Mouse (Mus musculus) intestine, embryonic 14.5 days (tissue): ENCODE data around the gene Itga1. TPM values are rescaled to one million over a fixed set of nuclear protein-coding genes. Genes with fewer than 3 reads are reported as not detected.

Source experiments
- ATAC-seq: fragments of 200-750 bp; cut with Nextera tagmentation; replicated peaks from 2 replicates; pipeline ENCODE4 v1.8.0; 2017; ENCODE audit warnings: low read depth, moderate number of reproducible peaks, moderate TSS enrichment, moderate library complexity; ENCODE audit not compliant: low FRiP score, low TSS enrichment
- DNase-seq: peaks from one replicate; pipeline ENCODE4 v3.0.0-alpha.2; 2018; ENCODE audit warnings: low spot score
- H3K27ac ChIP-seq: fragments of 300-500 bp; sonication (generic); 2 replicates; pipeline ENCODE4 v1.5.1; 2014; ENCODE audit warnings: low read depth, mild to moderate bottlenecking, control low read depth
- H3K27me3 ChIP-seq: fragments of 300-500 bp; sonication (generic); replicated peaks from 2 replicates; pipeline ENCODE4 v1.6.1; 2014; ENCODE audit warnings: low read length, control low read depth; ENCODE audit not compliant: control insufficient read depth, insufficient read depth
- H3K36me3 ChIP-seq: fragments of 300-500 bp; sonication (generic); 2 replicates; pipeline ENCODE4 v1.6.1; 2014; ENCODE audit warnings: low read length, control low read depth; ENCODE audit not compliant: control insufficient read depth, insufficient read depth
- H3K4me1 ChIP-seq: fragments of 300-500 bp; sonication (generic); replicated peaks from 2 replicates; pipeline ENCODE4 v1.6.1; 2014; ENCODE audit warnings: low read length, control low read depth, mixed read lengths; ENCODE audit not compliant: control insufficient read depth, insufficient read depth
- H3K4me2 ChIP-seq: fragments of 300-500 bp; sonication (generic); 2 replicates; pipeline ENCODE4 v1.6.1; 2014; ENCODE audit warnings: low read length
- H3K4me3 ChIP-seq: fragments of 300-500 bp; sonication (generic); 2 replicates; pipeline ENCODE4 v1.5.1; 2014; ENCODE audit warnings: low read depth, low read length, control low read depth, mixed read lengths
- H3K9ac ChIP-seq: fragments of 300-500 bp; sonication (generic); 2 replicates; pipeline ENCODE4 v1.6.1; 2014; ENCODE audit warnings: mild to moderate bottlenecking, low read length
- H3K9me3 ChIP-seq: fragments of 300-500 bp; sonication (generic); 2 replicates; pipeline ENCODE4 v1.6.1; 2016; ENCODE audit warnings: low read length, control low read depth; ENCODE audit not compliant: control insufficient read depth
- WGBS: fragments of 180-500 bp; shearing (Covaris S2); extraction: QIAGEN DNeasy Blood & Tissue Kit; methylation state at CpG from one replicate; pipeline ENCODE4 v1.1.7; 2014; 5-methylcytosine and 5-hydroxymethylcytosine counted together
- polyA plus RNA-seq: library from polyadenylated mRNA; unstranded; fragments of >200 nt; fragmentation: Nextera tagmentation; extraction: Ambion mirVana; gene quantifications from 2 replicates; pipeline ENCODE4 v1.2.1, GENCODE M21; 2014

Gene Itga1
- polyA plus RNA-seq, 1 experiment from 2014 or later = 23.3 TPM

DNA sequence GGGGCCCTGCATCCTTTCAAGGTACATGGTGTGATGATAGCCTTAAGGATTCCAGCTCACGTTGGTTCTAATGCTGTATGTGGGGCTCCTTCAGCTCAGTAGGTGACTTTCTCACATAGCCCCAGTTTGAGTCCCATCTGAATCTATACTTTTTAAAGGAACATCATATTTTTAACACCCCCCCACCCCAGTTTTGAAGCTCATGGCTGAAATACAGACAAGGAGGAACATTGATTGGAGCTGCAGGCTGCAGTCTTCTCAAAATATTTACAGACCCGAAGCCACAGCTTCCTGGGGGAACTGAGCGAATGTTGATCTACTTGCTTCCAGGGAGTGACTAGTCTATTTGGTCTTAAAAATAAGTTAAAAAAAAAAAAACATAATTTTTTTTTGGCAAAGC, 98.9 kb downstream of the Itga1 start:
- Histone ChIP-seq H3K4me2 (no peak overlapping the region), H3K4me3 (no peak overlapping the region), H3K9ac (no peak overlapping the region), H3K9me3 (no peaks in the 10 kb centered on the region), H3K27me3 (no peaks in the 10 kb centered on the region), H3K27ac (no peak overlapping the region), H3K4me1 (no peaks in the 10 kb centered on the region), H3K36me3 (no peaks in the 10 kb centered on the region)
- DNase-seq (no peak), ATAC-seq (no peak)
- 76% methylated on average over 3 of the region's 3 CpGs for WGBS

DNA sequence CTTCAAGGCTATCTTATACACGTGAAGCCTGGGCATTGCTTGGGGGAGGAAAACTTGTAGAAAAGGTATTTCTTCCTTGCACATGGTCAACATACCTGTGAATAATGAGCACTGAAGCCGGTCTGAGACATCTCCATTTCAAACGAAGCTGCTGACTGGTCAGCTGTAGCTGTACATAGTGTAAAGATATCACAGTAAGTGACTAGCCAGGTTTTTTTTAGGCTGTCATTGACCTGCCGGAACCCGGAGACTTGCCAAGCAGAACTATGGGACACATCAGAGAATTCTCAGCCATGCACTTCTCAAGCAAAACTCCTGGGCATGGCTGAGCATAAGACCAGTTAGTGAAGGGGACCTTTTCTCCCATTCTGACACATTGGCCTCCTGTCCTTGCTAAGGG, 99.6 kb downstream of the Itga1 start:
- no peaks in the 10 kb centered on the region for H3K9me3 ChIP-seq
- H3K27ac ChIP-seq = no peak overlapping the region
- no peaks in the 10 kb centered on the region for H3K4me1 ChIP-seq
- no peaks in the 10 kb centered on the region for H3K27me3 ChIP-seq
- no peak overlapping the region for H3K9ac ChIP-seq
- no peak for ATAC-seq
- DNase-seq = no peak
- H3K4me2 ChIP-seq = no peak overlapping the region
- no peak overlapping the region for H3K4me3 ChIP-seq
- no peaks in the 10 kb centered on the region for H3K36me3 ChIP-seq
- 87% methylated on average over 5 of the region's 5 CpGs for WGBS

DNA sequence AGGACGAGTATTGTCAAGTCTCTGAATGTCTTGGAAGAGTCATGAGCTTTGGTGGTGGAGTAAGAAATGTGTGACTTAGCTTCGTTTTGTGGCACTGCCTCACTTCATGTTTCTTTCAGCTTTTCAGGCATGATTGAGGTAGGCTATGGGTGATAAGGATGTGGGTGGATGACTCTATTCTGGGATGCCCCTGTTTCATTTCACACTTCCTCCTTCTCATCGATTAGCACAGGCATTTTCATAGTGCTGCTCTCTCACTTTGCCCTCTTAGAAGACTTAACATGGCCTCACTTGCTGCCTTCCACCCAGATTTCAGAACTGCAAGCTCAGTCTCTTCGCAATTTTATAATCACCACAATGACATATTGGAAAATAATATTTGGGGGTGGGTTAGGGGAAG, 102.2 kb downstream of the Itga1 start:
- no peaks in the 10 kb centered on the region for H3K9me3 ChIP-seq
- no peaks in the 10 kb centered on the region for H3K36me3 ChIP-seq
- no peak for ATAC-seq
- 81% methylated on average over 4 of the region's 4 CpGs for WGBS
- H3K9ac ChIP-seq = no peak overlapping the region
- H3K4me3 ChIP-seq = no peak overlapping the region
- H3K4me1 ChIP-seq = no peaks in the 10 kb centered on the region
- no peak for DNase-seq
- H3K27me3 ChIP-seq = no peaks in the 10 kb centered on the region
- no peak overlapping the region for H3K27ac ChIP-seq
- H3K4me2 ChIP-seq = no peak overlapping the region

DNA sequence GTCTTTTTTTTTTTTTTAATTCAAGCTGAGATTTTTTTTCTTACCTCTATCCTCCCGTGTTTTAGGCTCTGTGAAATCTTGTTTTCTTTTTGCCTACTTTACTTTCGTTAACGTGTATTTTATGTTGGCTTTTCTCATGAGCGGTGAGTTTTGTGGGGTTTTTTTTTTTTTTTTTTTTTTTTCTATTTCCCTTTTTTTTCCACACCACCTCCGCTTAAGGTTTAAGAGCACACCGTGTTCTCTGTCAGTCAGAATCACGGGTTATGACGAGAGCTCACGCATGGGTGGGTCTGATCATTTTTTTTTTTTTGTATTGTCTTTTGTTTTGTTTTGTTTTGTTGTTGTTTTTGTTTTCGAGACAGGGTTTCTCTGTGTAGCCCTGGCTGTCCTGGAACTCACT, 103.7 kb downstream of the Itga1 start:
- ATAC-seq = no peak
- H3K27ac ChIP-seq = no peak overlapping the region

DNA sequence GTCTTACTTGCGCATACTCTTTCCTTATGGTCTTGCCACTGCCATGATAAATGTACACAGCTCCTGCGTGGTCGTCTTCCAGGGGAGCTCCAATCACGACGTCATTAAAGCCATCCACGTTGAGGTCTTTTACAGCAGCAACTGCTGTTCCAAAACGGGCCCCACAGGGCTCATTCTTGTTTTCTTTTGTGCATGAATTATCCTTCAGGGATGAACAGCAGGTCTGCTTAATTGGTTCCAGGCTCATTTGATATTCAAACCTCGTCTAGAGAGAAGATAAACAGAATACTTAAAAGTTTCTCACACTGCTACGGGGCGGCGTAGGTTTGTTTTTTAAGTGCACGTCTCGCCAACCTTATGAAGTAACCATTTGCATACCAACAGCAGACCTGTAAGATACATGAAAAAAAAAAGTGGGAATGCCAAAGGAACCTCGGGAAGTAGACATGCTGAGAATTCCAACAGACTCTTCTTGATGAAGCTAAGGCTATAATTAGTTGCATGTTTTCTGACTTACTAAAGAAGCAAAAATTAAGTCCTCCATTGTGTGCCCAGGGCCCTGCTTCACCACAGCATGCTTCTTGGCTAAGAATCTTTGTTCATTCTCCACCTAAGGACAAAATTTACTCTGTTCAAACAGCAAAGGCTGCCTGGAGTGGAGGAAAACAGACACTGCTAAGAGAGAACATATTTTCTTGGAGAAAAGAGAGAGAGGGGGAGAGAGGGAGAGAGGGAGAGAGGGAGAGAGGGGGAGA, 109.3 kb downstream of the Itga1 start:
- Histone ChIP-seq H3K36me3 (no peaks in the 10 kb centered on the region), H3K27me3 (no peaks in the 10 kb centered on the region), H3K27ac (no peak overlapping the region), H3K4me2 (no peak overlapping the region), H3K9ac (no peak overlapping the region), H3K9me3 (no peaks in the 10 kb centered on the region), H3K4me3 (no peak overlapping the region), H3K4me1 (no peaks in the 10 kb centered on the region)
- DNase-seq (no peak), ATAC-seq (no peak)
- WGBS = 63% methylated on average over 14 of the region's 14 CpGs

More for the DNA sequence above, 103.7 kb downstream of the Itga1 start:
- no peak overlapping the region for H3K4me2 ChIP-seq
- no peak overlapping the region for H3K9ac ChIP-seq
- DNase-seq = no peak
- 94% methylated on average over 10 of the region's 10 CpGs for WGBS
- no peaks in the 10 kb centered on the region for H3K4me1 ChIP-seq
- no peak overlapping the region for H3K4me3 ChIP-seq
- no peaks in the 10 kb centered on the region for H3K9me3 ChIP-seq
- H3K27me3 ChIP-seq = no peaks in the 10 kb centered on the region
- no peaks in the 10 kb centered on the region for H3K36me3 ChIP-seq

DNA sequence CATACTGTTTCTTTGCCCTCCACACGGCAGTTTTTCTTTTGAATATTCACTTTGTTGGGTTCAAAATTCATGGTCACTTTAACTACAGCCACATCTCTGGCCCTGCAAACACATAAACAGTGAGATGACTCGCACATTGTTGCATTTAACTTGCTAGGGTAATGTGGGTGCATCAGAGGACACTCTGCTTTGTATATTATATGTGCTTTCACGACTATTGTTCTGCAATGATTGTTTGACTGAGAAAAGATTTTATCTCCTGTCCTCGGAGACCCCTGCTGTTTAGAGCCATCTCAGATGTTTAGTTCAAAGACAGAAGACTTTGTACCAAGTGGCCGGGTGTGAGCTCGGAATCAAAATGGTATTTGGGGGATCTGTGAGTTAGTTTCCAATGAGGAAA, 114.1 kb downstream of the Itga1 start:
- 57% methylated on average over 6 of the region's 6 CpGs for whole genome bisulfite sequencing
- Histone ChIP-seq H3K9me3 (no peaks in the 10 kb centered on the region), H3K4me2 (no peak overlapping the region), H3K27ac (no peak overlapping the region), H3K36me3 (no peaks in the 10 kb centered on the region), H3K4me1 (no peaks in the 10 kb centered on the region), H3K4me3 (no peak overlapping the region), H3K27me3 (no peaks in the 10 kb centered on the region), H3K9ac (no peak overlapping the region)
- DNase-seq = no peak
- ATAC-seq = no peak

DNA sequence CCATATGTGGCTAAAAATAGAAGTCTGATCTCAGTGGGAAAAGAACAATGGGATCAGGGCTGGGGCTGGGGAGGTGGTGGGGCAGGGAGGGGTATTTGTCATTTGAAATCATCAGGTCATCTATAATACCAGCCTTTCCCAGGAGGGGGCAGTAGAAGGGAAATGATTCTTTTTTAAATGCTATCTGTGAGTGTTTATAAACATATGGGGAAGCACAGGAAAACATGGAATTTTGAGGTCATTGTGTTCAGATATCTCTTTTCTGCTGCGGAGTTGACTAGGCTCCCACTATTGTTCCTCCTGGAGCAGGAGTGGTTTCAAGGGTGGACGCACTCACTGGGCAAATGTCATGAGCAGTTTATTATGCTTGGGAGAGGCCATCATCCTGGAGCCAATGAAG, 114.6 kb downstream of the Itga1 start:
- WGBS = 81% methylated on average over 2 of the region's 2 CpGs

DNA sequence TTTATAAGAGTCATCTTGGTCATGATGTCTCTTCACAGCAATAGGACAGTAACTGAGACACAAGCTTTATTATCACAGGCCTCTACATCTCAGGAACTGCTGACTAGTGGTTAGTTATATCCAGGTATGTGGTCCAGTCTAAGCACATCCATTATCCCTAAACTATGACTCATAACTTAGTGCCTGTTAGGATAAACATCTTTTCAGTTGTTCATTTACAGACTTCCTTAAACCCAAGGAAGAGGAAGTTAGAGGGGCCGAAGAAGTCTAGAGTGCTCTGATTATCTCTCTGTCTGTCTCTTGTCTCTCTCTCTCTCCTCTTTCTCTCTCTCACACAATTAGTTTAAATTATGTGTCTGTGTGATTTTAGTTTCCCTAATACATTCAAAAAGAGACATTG, 117.1 kb downstream of the Itga1 start:
- no peak for ATAC-seq

More for the DNA sequence above, 114.6 kb downstream of the Itga1 start:
- Histone ChIP-seq H3K4me1 (no peaks in the 10 kb centered on the region), H3K9ac (no peak overlapping the region), H3K4me2 (no peak overlapping the region), H3K4me3 (no peak overlapping the region), H3K9me3 (no peaks in the 10 kb centered on the region), H3K27ac (no peak overlapping the region), H3K27me3 (no peaks in the 10 kb centered on the region), H3K36me3 (no peaks in the 10 kb centered on the region)
- no peak for ATAC-seq
- no peak for DNase-seq

DNA sequence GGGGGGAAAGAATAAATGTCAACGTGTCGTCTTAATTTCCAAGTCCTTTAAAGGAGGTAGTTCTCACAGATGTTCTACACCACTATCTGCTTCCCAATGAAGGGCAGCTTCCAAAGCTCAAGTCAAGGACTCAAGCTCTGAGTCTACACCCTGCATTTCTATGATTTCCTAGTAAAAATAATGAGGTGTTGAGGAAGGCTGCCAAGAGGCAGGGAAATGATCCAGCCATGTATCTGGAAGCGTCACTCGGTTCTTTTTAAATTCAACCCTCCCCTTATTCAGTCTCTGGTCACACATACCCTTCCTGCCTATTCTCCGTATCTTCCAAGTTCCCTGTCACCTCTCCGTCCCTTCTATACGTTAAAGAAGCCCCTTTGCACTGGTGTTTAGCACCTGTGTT, 118.6 kb downstream of the Itga1 start:
- no peak for ATAC-seq
- Histone ChIP-seq H3K9me3 (no peaks in the 10 kb centered on the region), H3K36me3 (no peaks in the 10 kb centered on the region), H3K27ac (no peak overlapping the region), H3K27me3 (no peaks in the 10 kb centered on the region), H3K4me1 (no peaks in the 10 kb centered on the region), H3K9ac (no peak overlapping the region), H3K4me3 (no peak overlapping the region), H3K4me2 (no peak overlapping the region)
- WGBS = 84% methylated on average over 7 of the region's 7 CpGs
- no peak for DNase-seq

More for the DNA sequence above, 117.1 kb downstream of the Itga1 start:
- no peak for DNase-seq
- H3K4me1 ChIP-seq = no peaks in the 10 kb centered on the region
- H3K27ac ChIP-seq = no peak overlapping the region
- no peaks in the 10 kb centered on the region for H3K36me3 ChIP-seq
- H3K4me2 ChIP-seq = no peak overlapping the region
- H3K27me3 ChIP-seq = no peaks in the 10 kb centered on the region
- 45% methylated on average over 1 of the region's 1 CpGs for WGBS
- no peak overlapping the region for H3K4me3 ChIP-seq
- no peaks in the 10 kb centered on the region for H3K9me3 ChIP-seq
- H3K9ac ChIP-seq = no peak overlapping the region
